Mouse (Mus musculus) skeletal muscle tissue, adult 2 months (tissue): ENCODE data around the gene Barx2.

Experiments
- DNase-seq: peaks from one replicate; pipeline ENCODE4 v3.0.0-alpha.2; 2012; ENCODE audit warnings: low read depth, low spot score

Gene Barx2

GRCm38 (mm10) chr9:31808753-31809152, 104.5 kb downstream of the Barx2 start:
- no peak for DNase-seq

DNA sequence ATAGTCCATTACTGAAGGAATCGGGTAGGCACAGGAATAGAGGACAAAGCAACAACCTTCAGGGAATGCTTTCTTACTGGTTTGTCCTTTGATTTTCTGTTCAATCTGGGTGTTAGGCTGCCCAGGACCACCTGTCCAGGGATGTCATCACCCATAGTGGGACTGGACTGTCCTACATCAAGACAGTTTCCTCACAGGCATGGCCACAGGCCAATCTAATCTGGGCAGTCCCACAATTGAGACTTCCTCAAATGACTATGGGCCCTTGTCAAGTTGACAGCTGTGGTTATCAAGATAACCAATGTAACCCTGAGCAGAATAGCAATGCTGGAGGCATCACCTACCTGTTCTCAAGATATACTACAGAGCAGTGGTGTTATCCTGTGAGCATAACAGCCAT, 110.6 kb downstream of the Barx2 start:
- DNase-seq, result no peak
